Mouse (Mus musculus): ENCODE data around the gene Clec12a.

DNA sequence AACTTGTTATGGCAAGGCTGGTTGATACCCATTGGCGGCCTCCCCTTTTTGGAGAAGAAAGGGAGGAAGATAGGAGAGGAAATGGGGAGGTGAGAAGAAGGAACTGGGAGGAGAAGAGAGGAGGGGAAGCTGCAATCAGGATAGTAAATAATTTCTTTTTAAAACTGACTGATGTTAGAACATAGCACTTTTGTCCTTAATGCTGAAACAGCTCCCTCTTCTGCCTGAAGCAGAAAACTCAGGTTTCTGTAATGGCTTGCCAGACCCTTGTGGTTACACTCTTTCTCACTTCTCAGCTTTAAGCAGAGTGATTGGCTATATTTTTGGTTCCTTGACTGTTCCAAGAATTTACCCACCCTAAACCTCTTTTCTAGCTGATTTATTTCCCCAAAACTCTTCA is 16.5 kb upstream of the Clec12a start:
- TF ChIP-seq CTCF (IDR thresholded peaks at IDR 0.05; ENCODE audit: low read depth) = no peak
- no peak for TF ChIP-seq EP300 (IDR thresholded peaks at IDR 0.05; ENCODE audit: low read depth)
